Mouse (Mus musculus): ENCODE data around the gene A630095N17Rik. TPM values are rescaled to one million over a fixed set of nuclear protein-coding genes. Genes with fewer than 3 reads are reported as not detected.
A peak's percentile ranks its signal among the peaks of the same experiment; 100 is the strongest.

Gene A630095N17Rik
- polyA plus RNA-seq, 1 experiment from 2014 or later: not detected

- Histone ChIP-seq H3K27ac (replicated peaks in 1 of 2; ENCODE audit: control insufficient read depth in 1 of 2, insufficient read depth in 1 of 2, low read depth in 2 of 2, low read length in 2 of 2) (no peak overlapping the region), H3K27me3 (ENCODE audit: control insufficient read depth, insufficient read depth, low read length) (peaks cover 9% of the 10 kb centered on the region), H3K4me2 (ENCODE audit: low read length) (no peak overlapping the region), H3K9me3 (ENCODE audit: control insufficient read depth, low read length) (no peaks in the 10 kb centered on the region), H3K9ac (ENCODE audit: low read length) (no peak overlapping the region), H3K36me3 (ENCODE audit: control insufficient read depth, insufficient read depth, low read length) (peaks cover 47% of the 10 kb centered on the region), H3K4me3 (ENCODE audit: control insufficient read depth in 1 of 2, insufficient read depth in 1 of 2, low read depth in 1 of 2, low read length in 2 of 2) (no peak overlapping the region), H3K4me1 (ENCODE audit: control insufficient read depth in 2 of 2, insufficient read depth in 2 of 2, low read length in 2 of 2) (peaks cover 10 to 16% of the 10 kb centered on the region in 2 experiments; a peak in 3 of 4 replicates)
- WGBS: 86% methylated on average over 4 of the region's 4 CpGs
- no peak for ATAC-seq (ENCODE audit: insufficient number of reproducible peaks, insufficient read depth, low FRiP score, low read depth)
Measured at GRCm38 (mm10) chr1:75212542-75212941, 19.4 kb downstream of the A630095N17Rik start.

DNA sequence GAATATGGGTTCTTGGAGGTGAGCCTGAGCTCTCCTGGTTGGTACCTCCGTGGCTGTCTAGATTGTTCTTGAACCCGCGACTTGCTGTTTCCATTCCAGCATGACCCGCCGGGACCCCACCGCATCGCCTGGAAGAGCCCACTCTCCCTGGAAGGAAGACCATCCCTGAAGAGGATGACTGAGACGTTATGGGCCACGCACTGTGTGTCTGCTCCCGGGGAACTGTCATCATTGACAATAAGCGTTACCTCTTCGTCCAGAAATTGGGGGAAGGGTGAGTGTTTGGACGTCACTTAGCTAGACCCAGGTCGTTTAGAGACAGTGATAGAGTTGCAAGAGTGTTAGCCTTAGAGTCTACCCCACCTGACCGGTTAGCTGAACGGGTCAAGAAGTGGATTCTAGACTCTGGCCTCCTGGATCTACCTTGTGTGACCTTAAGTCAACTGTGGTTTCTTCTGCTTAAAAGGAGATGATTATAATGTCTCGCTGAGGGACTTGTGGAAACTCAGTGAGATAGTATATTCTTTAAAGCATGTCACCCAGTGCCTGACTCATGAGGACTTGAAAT, 20.7 kb downstream of the A630095N17Rik start:
- H3K9ac ChIP-seq (ENCODE audit: low read length): peak overlapping the region; percentile 97
- H3K4me1 ChIP-seq (ENCODE audit: control insufficient read depth in 2 of 2, insufficient read depth in 2 of 2, low read length in 2 of 2): peaks cover 10 to 16% of the 10 kb centered on the region in 2 experiments; a peak in 3 of 4 replicates
- peak overlapping the region; percentile 93 for H3K4me2 ChIP-seq (ENCODE audit: low read length)
- peaks cover 45% of the 10 kb centered on the region for H3K36me3 ChIP-seq (ENCODE audit: control insufficient read depth, insufficient read depth, low read length)
- peaks cover 6% of the 10 kb centered on the region; the same call in 1 of the 2 replicates for H3K27me3 ChIP-seq (ENCODE audit: control insufficient read depth, insufficient read depth, low read length)
- H3K4me3 ChIP-seq (ENCODE audit: control insufficient read depth in 1 of 2, insufficient read depth in 1 of 2, low read depth in 1 of 2, low read length in 2 of 2): peak overlapping the region; percentile 71 to 97
- 10% methylated on average over 17 of the region's 17 CpGs for WGBS
- ATAC-seq (ENCODE audit: insufficient number of reproducible peaks, insufficient read depth, low FRiP score, low read depth): no peak
- peak overlapping the region in 1 of 2 experiments; percentile 15; a peak in 2 of 4 replicates for H3K27ac ChIP-seq (replicated peaks in 1 of 2; ENCODE audit: control insufficient read depth in 1 of 2, insufficient read depth in 1 of 2, low read depth in 2 of 2, low read length in 2 of 2)
- no peaks in the 10 kb centered on the region for H3K9me3 ChIP-seq (ENCODE audit: control insufficient read depth, low read length)

DNA sequence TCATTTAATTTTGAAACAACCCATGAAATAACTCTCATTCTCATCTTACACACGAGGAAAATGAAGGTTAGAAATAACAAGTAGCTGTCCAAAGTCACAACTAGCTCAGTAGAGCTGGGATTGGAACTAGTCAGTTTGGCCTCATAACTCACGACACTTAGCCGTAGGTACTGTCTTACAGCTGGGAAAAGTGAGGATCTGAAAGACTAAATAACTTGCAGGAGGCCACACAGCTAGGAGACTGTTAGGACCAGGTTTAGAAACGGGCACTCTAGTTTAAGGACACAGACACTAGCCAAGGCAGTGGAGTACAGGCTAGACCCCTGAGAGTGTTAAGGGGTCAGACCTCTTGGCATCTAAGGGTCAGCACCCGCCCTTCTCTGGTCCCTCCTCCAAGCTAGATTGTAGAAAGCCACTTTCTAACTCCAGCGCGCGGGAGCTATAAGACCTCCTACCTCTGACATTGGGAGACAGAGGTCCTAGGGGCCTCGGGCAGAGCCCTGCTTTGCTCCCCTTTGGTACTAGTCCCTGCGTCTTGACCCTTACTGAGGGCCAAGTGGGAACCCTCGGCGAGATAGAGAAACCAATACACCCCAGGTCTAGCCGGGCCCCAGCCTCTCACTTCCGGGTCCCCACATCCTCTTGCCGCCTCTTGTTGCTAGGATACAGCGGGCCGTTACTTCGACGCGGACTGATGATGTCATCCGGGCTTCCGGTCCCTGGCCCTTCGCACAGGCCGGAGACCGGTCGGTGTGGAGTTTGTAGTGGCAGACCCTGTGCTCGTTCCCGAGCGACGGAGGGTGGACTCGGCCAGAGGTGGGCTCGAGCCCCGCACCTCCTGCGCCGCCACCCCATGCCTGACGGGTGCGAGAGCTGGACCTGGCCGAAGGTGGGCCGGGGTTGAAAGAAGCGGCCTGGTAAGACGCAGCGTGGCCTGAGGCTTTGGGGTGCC, 21.5 kb downstream of the A630095N17Rik start, which contains the start of the genes Glb1l and Stk16:
Gene Glb1l, minus strand, starts transcription at position 678 of the 952 bp plus-strand sequence.
Gene Stk16, plus strand, starts transcription at position 703 of the 952 bp plus-strand sequence.
- peaks cover 38% of the 10 kb centered on the region for H3K36me3 ChIP-seq (ENCODE audit: control insufficient read depth, insufficient read depth, low read length)
- H3K4me3 ChIP-seq (ENCODE audit: control insufficient read depth in 1 of 2, insufficient read depth in 1 of 2, low read depth in 1 of 2, low read length in 2 of 2): peak within 1 kb of the TSS; percentile 71 to 97
- H3K27ac ChIP-seq (replicated peaks in 1 of 2; ENCODE audit: control insufficient read depth in 1 of 2, insufficient read depth in 1 of 2, low read depth in 2 of 2, low read length in 2 of 2): peak within 1 kb of the TSS in 1 of 2 experiments; percentile 15; a peak in 2 of 4 replicates
- peak within 1 kb of the TSS; percentile 97 for H3K9ac ChIP-seq (ENCODE audit: low read length)
- WGBS: 5% methylated on average over 42 of the region's 42 CpGs
- H3K4me1 ChIP-seq (ENCODE audit: control insufficient read depth in 2 of 2, insufficient read depth in 2 of 2, low read length in 2 of 2): peaks cover 10 to 16% of the 10 kb centered on the region in 2 experiments; a peak in 3 of 4 replicates
- no peaks in the 10 kb centered on the region for H3K9me3 ChIP-seq (ENCODE audit: control insufficient read depth, low read length)
- ATAC-seq (ENCODE audit: insufficient number of reproducible peaks, insufficient read depth, low FRiP score, low read depth): peak; percentile 91
- peak within 1 kb of the TSS; percentile 93 for H3K4me2 ChIP-seq (ENCODE audit: low read length)
- peaks cover 6% of the 10 kb centered on the region; the same call in 1 of the 2 replicates for H3K27me3 ChIP-seq (ENCODE audit: control insufficient read depth, insufficient read depth, low read length)

- H3K9ac ChIP-seq (ENCODE audit: low read length): peak overlapping the region; percentile 67
- WGBS: 12% methylated on average over 34 of the region's 34 CpGs
- peak overlapping the region; percentile 93 for H3K4me2 ChIP-seq (ENCODE audit: low read length)
- H3K27me3 ChIP-seq (ENCODE audit: control insufficient read depth, insufficient read depth, low read length): peaks cover 6% of the 10 kb centered on the region; the same call in 1 of the 2 replicates
- no peak overlapping the region for H3K27ac ChIP-seq (replicated peaks in 1 of 2; ENCODE audit: control insufficient read depth in 1 of 2, insufficient read depth in 1 of 2, low read depth in 2 of 2, low read length in 2 of 2)
- H3K4me1 ChIP-seq (ENCODE audit: control insufficient read depth in 2 of 2, insufficient read depth in 2 of 2, low read length in 2 of 2): peaks cover 10 to 16% of the 10 kb centered on the region in 2 experiments; a peak in 3 of 4 replicates
- peaks cover 25% of the 10 kb centered on the region for H3K36me3 ChIP-seq (ENCODE audit: control insufficient read depth, insufficient read depth, low read length)
- no peaks in the 10 kb centered on the region for H3K9me3 ChIP-seq (ENCODE audit: control insufficient read depth, low read length)
- ATAC-seq (ENCODE audit: insufficient number of reproducible peaks, insufficient read depth, low FRiP score, low read depth): no peak
- H3K4me3 ChIP-seq (ENCODE audit: control insufficient read depth in 1 of 2, insufficient read depth in 1 of 2, low read depth in 1 of 2, low read length in 2 of 2): peak overlapping the region; percentile 36 to 61
Measured at GRCm38 (mm10) chr1:75208967-75209678, 22.8 kb downstream of the A630095N17Rik start.

DNA sequence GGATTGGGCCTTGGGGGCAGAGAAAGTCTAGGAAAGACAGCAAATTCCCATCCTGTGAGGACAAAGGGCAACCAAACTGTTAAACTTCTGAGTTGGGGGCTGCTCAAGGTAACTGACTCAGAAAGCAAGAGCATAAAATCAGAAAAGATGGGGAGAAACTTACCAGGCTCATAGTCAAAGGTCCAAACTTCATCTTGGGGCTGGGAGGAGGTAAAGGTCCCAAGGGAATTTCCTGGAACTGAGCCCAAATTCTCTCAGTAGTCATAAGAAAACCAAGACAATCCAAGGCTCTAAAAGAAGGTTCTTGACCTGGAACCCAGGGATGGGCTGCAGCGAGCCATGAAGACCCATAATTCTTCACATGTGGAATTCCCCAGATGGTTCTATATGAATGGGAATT, 30.7 kb downstream of the A630095N17Rik start:
- Histone ChIP-seq H3K27me3 (ENCODE audit: control insufficient read depth, insufficient read depth, low read length) (no peaks in the 10 kb centered on the region), H3K4me3 (ENCODE audit: control insufficient read depth in 1 of 2, insufficient read depth in 1 of 2, low read depth in 1 of 2, low read length in 2 of 2) (no peak overlapping the region), H3K27ac (replicated peaks in 1 of 2; ENCODE audit: control insufficient read depth in 1 of 2, insufficient read depth in 1 of 2, low read depth in 2 of 2, low read length in 2 of 2) (no peak overlapping the region), H3K9ac (ENCODE audit: low read length) (no peak overlapping the region), H3K4me1 (ENCODE audit: control insufficient read depth in 2 of 2, insufficient read depth in 2 of 2, low read length in 2 of 2) (no peaks in the 10 kb centered on the region), H3K36me3 (ENCODE audit: control insufficient read depth, insufficient read depth, low read length) (peaks cover 38% of the 10 kb centered on the region), H3K9me3 (ENCODE audit: control insufficient read depth, low read length) (no peaks in the 10 kb centered on the region), H3K4me2 (ENCODE audit: low read length) (no peak overlapping the region)
- WGBS: 76% methylated on average over 1 of the region's 1 CpGs
- ATAC-seq (ENCODE audit: insufficient number of reproducible peaks, insufficient read depth, low FRiP score, low read depth): no peak

- H3K36me3 ChIP-seq (ENCODE audit: control insufficient read depth, insufficient read depth, low read length): peaks cover 48% of the 10 kb centered on the region
- no peak for ATAC-seq (ENCODE audit: insufficient number of reproducible peaks, insufficient read depth, low FRiP score, low read depth)
- WGBS: under 1% methylated on average over 19 of the region's 19 CpGs
Measured at GRCm38 (mm10) chr1:75192452-75192851, 39.5 kb downstream of the A630095N17Rik start.

More at GRCm38 (mm10) chr1:75192452-75192851, 39.5 kb downstream of the A630095N17Rik start:
- peak overlapping the region; percentile 69 for H3K4me2 ChIP-seq (ENCODE audit: low read length)
- H3K9ac ChIP-seq (ENCODE audit: low read length): peak overlapping the region; percentile 87
- peaks cover 5 to 20% of the 10 kb centered on the region in 2 experiments for H3K4me1 ChIP-seq (ENCODE audit: control insufficient read depth in 2 of 2, insufficient read depth in 2 of 2, low read length in 2 of 2)
- no peaks in the 10 kb centered on the region for H3K9me3 ChIP-seq (ENCODE audit: control insufficient read depth, low read length)
- no peaks in the 10 kb centered on the region for H3K27me3 ChIP-seq (ENCODE audit: control insufficient read depth, insufficient read depth, low read length)
- H3K27ac ChIP-seq (replicated peaks in 1 of 2; ENCODE audit: control insufficient read depth in 1 of 2, insufficient read depth in 1 of 2, low read depth in 2 of 2, low read length in 2 of 2): peak overlapping the region; percentile 83 to 90
- H3K4me3 ChIP-seq (ENCODE audit: control insufficient read depth in 1 of 2, insufficient read depth in 1 of 2, low read depth in 1 of 2, low read length in 2 of 2): peak overlapping the region; percentile 56 to 66

Data from heart, embryonic 14.5 days (tissue).